Mouse (Mus musculus) erythroblast, adult 5-6 weeks (primary cell): ENCODE results near the gene Snx4. TPM values are rescaled to one million over a fixed set of nuclear protein-coding genes. Genes with fewer than 3 reads are reported as not detected.

ENCODE experiments used
- ATAC-seq: replicated peaks from 2 replicates; pipeline ENCODE4 v1.8.0; 2016; ENCODE audit warnings: moderate number of reproducible peaks, mild to moderate bottlenecking, moderate TSS enrichment, inconsistent platforms; ENCODE audit not compliant: poor library complexity, low FRiP score, severe bottlenecking
- total RNA-seq, 2 experiments: library from RNA; stranded (forward) in 1 of 2; stranded (reverse) in 1 of 2; fragments of 150-400 nt in 1 of 2; fragments of 200-764, 138-1000 nt in 1 of 2; gene quantifications; 2 replicates each; pipeline versions ENCODE4 v1.2.3 to v1.2.4; 2015 to 2017; ENCODE audit warnings: low replicate concordance in 2 of 2

Gene Snx4
- total RNA-seq, 2 experiments from 2014 or later: 7.1 to 15.3 TPM

DNA sequence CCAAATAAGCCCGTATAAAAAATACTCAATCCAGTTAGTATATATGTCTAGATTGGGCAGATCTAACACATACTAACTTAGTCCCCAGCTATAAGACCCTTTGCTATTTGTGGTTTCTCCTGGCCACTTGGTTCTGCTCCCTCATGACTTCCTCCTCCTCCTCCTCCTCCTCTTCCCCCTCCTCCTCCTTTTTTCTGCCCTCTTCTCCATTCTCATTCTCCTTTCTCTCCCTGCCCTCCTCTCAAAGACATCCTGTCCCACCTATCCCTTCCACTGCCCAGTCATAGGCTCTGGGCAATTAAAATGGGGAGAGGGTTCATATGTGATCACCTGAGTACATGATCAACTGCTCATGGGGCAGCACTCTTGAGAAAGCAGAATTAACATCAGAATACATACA is 10.9 kb downstream of the Snx4 start:
- ATAC-seq: no peak

GRCm38 (mm10) chr16:33267616-33268253 is 16.5 kb downstream of the Snx4 start:
- no peak for ATAC-seq

- no peak for ATAC-seq
These were observed 20.6 kb downstream of the Snx4 start for GRCm38 (mm10) chr16:33271824-33272223.

DNA sequence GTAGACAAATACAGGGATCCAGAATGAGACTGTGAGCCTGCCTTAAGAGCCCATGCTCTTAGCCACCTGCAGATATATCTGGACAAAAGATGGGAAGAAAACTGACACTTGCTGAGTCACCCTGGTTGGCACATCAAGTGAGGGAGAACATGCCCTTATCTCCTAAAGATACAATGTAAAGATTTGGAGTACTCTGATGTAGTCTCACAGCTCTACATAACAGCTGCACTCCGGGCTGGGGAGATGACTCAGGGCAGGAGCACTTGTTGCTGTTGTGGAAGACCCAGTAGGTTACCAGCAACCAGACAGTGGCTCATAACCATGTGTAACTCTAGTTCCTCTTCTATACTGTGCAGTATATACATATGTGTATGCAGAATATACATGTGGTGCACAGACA is 31.8 kb downstream of the Snx4 start:
- ATAC-seq: no peak

- no peak for ATAC-seq
These were observed 37.3 kb downstream of the Snx4 start for GRCm38 (mm10) chr16:33288536-33288935.

DNA sequence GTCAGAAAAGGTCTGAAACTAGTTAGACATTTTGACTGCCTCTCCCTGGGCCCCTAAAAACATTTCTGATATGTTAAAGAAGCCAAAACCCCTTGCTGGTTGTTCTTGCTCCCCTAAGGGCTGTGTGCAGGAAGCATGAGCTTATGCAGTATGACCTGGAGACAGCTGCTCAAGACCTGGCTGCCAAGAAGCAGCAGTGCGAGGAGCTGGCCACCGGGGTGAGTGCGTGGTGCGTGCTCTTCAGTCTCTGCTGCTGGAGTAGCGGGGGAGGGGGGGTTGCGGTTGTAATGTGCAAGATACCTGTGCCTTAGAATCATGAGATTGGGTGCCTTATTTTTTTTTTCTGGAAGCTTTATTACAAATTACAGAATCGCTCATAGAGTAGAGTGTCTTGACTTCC is 38.7 kb downstream of the Snx4 start:
- ATAC-seq: no peak

GRCm38 (mm10) chr16:33292241-33292640 is 41.0 kb downstream of the Snx4 start:
- no peak for ATAC-seq

DNA sequence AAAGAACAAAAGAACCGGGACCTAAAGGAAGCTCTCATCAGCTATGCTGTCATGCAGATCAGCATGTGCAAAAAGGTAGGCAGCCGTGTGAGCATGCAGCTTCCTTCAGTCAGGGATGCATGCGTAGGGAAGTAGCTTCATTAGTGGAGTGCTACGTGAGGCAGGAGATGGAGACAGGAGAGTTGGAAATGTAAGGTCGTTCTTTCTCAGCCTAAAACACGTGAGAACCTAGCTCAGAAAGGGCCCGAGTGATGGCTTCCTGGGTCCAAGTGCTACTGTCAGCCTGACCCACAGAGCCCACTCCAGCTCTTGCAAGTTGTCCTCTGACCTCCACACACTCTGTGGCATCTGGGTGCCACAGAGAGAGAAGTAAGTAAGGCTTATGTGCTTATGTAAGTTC is 43.4 kb downstream of the Snx4 start:
- ATAC-seq: no peak

- no peak for ATAC-seq
These were observed 44.1 kb downstream of the Snx4 start for GRCm38 (mm10) chr16:33295321-33295720.

DNA sequence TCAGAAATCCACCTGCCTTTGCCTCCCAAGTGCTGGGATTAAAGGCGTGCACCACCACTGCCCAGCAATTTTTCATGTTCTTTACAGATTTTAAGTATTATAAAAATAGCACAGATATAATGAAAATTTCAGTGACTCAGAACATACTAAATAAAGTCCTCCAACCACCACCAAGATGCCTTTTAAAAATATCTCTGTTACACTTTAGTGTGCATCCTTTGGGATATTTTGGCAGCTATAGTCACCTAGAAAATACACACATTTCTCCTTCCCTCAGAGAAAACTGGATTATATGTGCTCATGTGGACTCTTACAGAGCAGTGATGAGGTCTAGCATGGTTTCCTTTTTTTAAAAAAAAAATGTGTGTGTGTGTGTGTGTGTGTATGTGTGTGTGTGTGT is 46.3 kb downstream of the Snx4 start:
- ATAC-seq: no peak

DNA sequence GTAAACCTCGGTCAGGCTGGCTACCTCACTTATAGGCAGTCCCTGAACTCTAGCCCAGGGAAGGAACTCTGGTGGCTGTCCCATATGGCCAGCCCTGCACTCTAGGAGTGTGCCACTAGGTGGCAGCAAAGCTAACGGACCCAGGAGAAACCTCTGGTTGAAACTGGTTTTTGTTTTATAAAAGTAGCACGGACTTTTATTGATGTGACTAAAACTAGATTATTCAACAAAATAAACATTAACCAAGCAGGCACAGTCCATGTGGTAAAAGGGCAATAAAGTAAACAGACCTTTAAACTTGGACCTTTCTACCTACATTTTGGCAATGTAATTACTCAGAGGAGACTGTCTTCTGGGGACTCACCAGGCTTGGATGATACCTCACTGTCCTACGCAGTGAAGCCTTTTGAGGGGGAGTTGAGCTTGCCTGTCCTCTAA is 55.4 kb downstream of the Snx4 start:
- peak; percentile 78 for ATAC-seq

DNA sequence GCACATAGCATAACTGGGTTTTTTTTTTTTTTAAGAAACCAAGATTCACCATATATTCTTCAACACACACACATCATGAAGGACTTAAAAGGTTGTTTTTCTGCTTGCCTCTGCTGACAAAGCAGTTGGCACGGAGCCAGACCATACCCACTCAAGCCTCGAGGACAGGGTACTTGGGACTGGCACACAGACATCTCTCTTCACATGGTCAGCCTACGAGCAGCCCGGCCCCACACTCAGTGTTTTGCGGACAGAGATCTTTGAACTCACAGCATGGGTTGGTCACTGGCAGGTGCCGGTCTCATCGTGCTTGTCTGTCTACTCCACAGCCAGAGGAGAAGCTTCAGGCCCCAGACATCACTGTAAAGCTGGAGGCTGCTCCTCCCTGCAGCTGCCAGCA is 56.5 kb downstream of the Snx4 start:
- ATAC-seq: no peak

DNA sequence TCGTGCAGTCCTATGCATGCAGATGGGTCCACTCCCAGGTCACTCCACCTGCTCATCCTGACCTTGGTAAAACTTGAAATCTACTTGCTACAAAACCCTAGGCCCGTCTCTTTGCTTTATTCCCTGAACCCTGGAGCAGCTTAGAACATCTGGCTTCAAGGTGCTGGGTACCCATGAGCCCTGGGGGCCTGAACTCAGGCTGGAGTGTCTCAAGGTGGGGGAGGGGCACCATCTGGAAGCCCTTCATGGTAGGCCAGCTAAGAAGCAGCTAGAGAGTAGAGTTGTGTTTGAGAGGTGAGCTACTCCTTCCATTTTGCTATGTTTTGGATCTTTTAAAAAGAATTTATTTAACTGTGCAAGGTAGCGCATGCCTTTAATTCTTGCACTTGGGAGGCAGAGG is 57.8 kb downstream of the Snx4 start:
- ATAC-seq: no peak

DNA sequence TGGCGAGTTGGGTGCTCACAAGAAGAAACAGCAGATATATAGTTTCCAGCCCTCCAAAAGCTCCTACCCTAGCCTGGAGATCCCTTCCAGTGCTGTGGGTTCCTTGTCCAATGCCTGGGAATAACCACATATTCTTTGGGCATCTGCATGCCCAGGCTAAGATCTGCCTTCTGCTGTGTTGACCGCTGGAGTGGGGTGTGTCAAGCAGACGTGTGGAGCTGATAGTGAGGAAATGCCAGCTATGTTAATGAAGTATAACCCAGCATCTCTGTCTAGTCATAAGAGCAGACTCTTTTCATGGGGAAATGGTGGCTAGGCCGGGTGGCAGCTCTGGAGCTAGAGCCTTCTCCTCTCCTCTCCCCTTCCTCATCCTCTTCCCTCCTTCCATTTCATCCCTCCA is 64.4 kb downstream of the Snx4 start:
- no peak for ATAC-seq

DNA sequence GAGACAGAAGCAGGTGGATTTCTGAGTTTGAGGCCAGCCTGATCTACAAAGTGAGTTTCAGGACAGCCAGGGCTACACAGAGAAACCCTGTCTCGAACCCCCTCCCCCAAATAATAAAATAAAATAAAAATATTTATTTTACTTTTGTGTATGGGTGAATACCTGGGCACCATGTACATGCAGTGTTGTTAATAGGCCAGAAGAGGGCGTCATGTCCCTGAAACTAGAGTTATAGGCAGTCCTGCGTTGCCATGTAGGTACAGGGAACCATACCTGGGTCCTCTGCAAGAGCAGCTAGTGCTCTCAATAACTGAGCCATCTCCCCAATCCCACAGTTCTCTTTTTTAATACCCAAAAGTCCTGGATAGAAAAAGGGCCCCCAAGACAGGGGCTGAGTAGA is 66.4 kb downstream of the Snx4 start:
- ATAC-seq: no peak

DNA sequence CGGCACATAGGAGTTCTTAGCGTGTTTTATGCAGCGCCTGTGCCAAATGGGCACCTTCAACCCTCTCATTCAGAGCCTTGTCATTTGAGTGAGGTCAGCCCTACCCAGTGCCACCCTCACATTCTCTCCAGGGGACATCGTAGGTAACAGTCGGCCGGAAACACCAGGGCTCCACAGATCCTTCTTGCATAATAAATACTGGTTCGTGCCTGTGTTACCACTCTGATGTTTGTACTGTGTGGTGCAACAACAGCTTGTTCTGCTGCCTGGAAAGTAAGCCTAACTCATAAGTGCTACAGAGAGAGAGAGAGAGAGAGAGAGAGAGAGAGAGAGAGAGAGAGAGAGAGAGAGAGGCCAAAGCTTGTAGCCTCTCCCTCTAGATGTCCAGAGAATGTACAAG is 66.8 kb downstream of the Snx4 start:
- no peak for ATAC-seq

DNA sequence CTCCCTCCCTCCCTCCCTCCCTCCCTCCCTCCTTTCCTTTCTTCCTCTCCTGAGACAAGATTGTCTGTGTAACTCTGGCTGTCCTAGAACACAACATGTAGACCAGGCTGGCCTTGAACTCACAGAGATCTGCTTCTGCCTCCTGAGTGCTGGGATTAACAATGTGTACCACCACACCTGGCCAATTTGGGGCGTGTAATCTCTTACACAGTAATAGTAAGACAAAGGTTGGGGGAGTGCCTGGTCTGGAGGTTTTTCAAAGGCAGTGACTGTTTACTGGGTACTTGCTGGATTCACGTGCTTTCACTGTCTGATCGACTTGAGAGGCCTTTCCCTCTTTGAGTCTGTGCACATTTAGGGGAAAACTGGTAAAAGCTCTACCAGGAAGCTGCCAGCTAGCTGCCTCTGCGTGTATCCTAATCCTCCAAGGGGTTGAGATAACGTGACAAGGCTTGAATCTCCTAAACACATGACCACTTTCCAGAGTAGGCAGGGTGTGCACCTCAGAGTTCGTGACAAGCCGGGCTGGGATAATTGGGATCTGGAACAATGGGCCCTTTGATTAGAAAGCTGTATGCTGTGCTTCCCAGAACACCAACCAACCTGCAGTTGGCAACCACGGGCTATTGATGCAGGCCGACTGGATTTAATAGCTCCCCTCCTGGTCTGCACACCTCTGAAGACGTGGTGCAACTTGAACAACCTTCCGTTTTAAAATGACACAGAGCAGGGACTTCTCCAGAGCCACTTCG is 74.6 kb downstream of the Snx4 start:
- ATAC-seq: no peak

DNA sequence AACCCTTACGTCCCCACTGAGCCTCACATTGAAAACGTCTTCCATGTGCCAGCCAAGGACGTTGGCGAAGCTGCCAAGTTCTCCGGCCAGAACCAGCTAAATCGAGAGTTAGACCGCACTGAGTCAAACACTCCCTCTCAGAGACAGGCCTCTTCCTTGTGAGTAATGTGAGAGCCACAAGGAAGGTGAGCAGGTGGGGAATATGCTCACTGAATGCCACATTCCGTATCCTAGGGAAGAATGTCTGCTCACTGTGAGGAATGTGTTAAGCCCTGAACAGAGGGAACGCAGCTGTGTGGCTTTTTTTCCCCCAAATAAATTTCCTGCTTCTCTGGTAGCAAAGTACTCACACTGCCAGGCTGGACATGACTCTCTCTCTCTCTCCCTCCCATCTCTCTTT is 75.3 kb downstream of the Snx4 start:
- ATAC-seq: no peak

DNA sequence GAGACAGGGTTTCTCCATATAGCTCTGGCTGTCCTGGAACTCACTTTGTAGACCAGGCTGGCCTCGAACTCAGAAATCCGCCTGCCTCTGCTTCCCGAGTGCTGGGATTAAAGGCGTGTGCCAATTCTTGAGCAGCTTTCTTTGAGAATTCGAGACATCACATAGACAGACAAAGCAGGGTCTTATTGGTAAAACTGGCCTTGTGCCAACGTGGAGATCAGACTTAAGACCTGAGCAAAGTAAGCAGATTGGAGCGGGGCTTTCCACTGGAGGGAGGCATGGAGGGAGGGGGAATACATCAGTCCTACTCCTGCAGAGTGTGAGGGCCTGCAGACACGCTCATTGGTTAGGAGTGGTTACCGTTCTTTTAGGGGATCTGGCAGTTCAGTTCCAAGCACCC is 75.9 kb downstream of the Snx4 start:
- ATAC-seq: no peak

- no peak for ATAC-seq
These were observed 81.8 kb downstream of the Snx4 start for GRCm38 (mm10) chr16:33333015-33333414.

DNA sequence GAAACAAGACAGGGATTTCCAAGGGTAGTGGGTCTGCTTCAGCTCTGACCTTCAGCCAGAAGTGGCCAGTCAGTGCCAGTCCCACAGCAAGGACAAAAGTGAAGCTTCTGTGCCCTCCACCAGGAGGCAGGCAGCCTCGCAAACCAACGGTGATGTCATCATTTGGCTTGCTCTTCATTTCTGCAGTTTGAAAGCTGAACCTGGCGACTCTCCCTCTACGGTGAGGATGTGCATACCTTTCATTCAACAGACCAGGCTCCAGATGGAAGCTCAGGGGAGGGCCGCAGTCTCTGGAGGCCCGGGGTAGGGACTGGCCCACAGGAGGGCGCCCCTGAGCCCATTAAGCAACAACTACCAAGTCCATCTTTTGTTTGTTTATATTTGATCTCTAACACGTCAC is 85.9 kb downstream of the Snx4 start:
- ATAC-seq: no peak

DNA sequence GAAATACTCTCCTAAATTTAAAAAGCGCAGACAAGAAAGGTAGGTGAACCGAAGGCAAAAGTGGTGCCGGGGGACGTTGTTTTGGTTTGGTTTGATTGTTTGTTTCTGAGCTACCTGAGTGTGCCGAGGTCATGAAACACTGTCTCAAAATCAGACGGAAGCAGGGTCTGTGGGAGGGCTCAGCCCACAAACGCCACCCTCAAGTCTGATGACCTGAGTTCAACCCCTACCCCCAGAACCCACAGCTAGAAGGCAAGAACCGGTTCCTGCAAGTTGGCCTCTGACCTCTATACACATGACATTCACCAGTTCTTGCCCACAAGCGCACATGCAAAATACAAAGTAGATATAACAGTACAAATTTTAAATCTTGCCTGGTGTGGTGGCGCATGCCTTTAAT is 86.4 kb downstream of the Snx4 start:
- no peak for ATAC-seq
